Mouse (Mus musculus): ENCODE results near the gene Sigirr.
A peak's percentile ranks its signal among the peaks of the same experiment; 100 is the strongest.

The Sigirr gene

DNA sequence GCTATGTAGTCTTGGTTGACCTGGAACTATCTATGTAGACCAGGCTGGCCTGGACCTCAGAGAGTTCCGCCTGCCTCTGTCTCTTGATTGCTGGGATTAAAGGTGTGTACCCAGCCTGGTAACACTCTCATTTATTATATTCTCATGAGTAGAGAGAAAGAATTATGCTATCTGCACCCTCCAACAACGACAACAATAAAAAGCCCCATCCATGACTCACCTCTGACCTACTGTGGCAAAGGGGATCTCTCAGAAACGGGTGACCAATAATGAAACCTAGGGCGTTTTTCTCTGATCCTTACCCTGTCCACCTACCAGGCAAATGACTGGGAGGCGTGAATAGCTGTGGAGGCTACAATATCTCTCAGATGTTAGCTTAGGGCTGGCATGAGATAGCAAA is 3.2 kb downstream of the Sigirr start:
- no peak for DNase-seq (ENCODE audit: low read depth, low spot score)

DNA sequence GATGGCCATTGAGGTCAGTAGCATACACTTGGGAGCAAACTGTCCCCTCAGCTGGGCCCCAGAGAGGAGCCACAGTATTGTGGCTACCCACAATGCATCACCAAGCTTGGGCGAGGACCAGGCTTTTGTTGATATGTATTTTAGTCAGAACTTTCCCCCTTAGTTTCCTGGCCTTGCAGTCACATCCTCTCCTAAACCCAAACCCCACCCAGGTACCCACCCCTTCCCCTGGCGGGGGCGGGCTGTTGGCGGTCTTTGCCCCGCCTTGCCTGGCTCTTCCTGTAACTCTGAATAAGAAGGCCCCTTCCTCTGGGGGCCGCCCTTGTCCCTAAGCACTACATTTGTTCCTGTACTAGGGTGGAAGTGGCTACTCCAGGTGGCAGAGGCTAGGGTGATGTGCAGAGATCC is 3.7 kb downstream of the Sigirr start:
- no peak for DNase-seq (ENCODE audit: low read depth, low spot score)

DNA sequence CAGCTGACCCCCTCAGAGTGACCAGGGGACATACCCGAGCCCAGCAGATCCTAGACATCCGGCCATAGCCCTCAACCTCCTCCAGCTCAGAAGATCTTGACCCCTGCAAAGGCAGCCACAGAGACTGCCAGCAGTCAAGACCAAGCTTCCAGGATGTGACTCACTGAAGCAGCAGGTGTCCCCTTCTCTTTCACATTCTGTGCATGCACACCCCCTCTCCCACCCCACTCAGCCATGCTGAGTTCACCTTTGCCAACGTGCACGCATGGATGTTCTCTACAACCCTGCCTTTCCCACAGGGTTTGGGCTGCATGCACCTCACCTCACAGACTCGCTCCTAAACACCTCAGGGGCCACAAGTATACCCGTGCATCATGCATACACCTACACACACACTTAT is 4.4 kb downstream of the Sigirr start:
- no peak for DNase-seq (ENCODE audit: low read depth, low spot score)

DNA sequence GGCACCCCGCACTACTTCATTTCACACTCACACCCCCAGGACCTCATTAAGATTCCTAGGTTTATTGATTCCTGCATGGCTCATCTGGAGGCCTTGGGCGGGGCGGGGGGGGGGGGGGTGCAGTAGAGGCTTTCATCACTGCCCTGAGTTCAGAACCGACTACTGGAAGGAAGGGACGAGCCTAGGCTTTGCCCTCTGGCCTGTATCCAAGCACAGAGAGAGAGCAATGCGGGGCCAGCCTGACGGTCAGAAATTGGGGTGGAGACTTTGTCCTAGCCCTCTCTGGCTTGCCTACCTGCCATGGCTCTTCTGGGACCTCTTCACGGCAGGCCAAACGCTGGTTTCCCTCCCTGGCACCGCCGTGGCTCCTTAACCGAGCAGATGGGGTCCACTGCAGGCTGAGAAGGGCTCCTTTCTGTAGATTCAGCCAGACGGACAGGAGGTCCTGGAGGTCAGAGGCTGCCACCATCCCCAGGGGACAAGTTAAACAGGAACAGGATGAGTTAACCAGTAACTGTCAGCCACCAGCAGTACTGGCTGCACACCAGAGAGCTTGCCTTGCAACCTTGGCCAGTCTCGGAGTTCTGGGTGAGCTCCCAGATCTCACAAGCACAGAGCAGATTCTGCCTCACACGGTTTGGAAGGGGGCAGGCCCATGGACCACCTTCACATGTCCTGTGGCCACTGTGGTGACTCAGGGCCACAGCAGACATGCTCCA is 5.7 kb downstream of the Sigirr start:
- no peak for DNase-seq (ENCODE audit: low read depth, low spot score)

DNA sequence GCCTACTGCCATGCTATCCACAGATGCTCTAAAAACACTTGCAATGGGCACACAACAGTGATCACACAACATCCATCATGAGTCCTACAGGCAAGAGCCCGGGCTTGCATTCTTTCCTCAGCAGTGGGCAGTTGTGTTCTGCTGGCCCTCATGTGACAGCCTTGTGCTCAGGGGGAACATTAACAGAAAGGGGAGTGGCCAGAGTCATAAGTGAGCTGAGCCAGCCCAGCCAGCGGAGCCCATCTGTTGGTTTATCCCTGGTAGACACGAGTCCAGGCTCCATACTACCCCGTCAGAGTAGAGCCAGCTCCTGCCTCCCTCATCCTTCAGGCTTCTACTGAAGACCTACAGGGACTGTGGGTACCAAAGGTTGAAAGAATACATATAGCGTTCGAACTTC is 6.4 kb downstream of the Sigirr start:
- no peak for DNase-seq (ENCODE audit: low read depth, low spot score)

DNA sequence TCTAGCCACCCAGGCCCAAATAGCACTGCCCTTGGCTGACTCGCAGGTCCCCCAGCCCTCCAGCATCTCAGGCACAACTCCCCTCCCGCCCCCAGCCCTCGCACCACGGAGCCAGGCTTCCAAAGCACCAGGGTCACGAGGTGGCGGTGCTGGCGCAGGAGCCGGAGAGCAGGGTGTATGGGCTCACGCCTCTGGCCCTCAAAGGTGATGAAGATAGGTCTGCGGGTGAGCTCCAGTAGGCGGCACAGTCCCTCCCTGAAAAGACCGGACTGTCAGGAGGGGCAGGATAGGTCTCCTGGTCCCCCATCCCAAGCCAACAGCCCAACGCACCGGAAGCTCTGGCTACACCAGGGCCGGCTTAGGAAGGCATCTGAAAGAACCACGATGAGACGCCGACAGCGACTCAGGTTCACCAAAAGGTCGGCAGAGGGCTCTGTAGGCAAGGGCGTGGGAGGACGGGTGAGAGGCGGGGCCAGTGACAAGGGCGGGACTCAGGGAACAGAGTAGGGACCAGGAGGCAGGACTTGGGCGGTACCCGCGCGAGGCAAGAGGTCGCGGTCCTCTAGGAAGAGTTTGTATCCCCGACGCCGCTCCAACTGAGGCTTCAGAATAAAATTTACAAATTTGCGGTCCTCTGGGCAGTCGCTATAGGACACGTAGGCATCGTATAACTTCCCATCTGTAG is 8.2 kb downstream of the Sigirr start:
- no peak for DNase-seq (ENCODE audit: low read depth, low spot score)

DNA sequence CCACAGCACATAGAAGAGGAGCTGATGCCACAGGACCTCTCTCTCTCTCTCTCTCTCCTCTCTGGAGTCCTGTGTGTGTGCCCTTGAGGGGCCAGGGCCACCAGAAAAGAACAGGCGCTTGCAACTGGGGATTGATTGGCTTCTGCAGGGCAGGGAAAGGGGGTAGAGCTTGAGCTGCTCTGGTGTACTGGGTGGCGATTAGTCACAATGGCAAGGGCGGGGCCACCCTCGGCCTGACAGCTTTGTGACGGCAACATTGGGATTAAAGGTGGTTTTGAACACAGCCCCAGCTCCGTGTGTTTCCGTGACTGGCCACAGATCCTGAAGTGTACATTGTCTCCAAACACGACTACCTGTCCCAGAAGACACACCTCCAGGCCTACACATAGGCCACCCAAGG is 10.1 kb downstream of the Sigirr start:
- DNase-seq (ENCODE audit: low read depth, low spot score), result no peak

DNA sequence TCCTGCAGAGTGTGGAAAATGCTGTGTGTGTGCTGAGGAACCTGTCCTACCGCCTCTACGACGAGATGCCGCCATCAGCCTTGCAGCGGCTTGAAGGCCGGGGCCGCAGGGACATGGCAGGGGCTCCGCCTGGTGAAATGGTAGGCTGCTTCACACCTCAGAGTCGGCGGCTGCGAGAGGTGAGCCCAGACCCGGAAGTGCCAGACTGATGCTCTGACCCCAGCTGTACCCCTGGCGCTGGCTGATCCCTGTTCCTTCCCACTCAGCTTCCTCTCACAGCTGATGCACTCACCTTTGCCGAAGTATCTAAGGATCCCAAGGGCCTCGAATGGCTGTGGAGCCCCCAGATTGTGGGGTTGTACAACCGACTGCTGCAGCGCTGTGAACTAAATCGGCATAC is 11.9 kb downstream of the Sigirr start:
- DNase-seq (ENCODE audit: low read depth, low spot score), result no peak

DNA sequence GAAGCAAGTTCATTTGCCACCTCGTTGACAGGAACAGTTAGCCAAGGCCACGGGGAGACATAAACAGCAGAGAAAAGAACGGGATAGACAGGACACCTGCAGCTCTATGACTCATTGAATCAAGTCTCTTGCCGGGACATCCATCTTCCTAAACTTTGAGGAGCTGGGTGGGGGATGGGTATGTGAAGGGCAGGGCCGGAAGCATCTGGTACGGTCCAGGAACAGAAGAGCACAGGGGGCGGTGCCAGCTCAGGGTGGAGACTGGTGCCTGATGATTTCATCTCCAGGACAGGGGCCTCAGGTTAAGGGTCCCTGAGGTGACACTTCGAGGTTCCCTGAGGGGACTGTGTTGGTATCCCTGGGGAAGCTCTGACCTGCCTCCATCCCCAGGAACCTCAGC is 12.5 kb downstream of the Sigirr start:
- no peak for DNase-seq (ENCODE audit: low read depth, low spot score)

DNA sequence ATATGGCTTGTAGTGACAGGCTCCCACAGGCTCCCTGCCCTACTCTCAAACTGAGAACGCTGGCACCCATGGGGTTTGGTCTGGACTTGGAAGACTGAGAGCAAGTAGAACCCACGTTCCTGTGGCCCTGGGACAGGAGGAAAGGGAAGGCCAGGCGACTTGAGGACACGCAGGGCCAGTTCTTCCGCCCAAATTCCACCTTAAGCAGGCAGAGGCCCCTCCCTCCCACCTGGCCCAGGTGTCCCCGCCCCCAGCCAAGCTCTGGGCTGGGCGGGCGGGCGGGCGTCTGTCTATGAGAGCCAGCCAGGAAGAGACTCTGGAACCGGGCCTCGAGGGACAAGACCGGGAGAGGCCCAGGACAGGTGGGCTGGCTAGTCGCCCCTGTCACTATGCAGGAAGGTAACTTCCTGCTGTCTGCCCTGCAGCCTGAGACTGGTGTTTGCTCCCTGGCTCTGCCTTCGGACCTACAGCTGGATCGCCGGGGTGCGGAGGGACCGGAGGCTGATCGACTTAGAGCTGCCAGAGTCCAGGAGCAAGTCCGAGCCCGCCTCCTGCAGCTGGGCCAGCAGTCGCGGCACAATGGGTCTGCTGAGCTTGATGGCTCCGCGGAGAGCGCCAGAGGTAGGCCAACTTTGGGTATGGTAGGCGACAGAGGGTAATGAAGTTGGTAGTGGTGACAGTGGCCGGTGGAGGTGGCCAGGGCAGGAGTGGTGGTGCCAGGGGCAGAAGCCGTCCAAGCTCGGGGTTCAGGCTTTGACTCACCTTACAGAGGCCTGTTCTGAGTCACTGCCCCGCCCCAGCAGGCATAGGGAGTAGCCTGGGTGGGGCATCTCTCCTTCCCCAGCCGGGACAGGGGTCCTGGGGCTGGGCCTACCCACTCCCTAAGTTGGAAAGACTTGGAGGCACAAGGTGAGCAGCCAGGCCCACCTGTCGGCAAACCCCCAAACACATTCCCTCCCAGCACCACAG is 20.6 kb downstream of the Sigirr start:
- no peak for DNase-seq (ENCODE audit: low read depth, low spot score)

DNA sequence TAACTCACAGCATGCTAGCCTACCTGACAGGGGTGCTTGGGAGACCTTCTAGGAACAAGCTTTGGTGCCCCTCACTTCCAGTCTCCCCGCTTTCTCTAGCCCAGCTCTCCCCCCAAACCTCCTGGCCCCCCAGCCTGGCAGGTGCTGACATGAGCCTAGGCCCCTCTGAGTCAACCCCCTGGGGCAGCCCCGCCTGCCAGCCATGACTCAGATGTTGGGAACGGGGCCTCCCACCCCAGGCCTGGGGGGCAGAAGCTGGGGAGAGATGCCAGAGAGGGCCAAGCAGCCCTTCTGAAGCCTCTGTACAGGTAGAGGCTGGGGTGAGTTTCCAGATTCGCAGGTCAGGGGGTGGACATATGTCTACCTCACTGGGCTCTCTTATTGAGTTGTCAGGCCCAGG is 21.5 kb downstream of the Sigirr start:
- DNase-seq (ENCODE audit: low read depth, low spot score), result peak; percentile 47

DNA sequence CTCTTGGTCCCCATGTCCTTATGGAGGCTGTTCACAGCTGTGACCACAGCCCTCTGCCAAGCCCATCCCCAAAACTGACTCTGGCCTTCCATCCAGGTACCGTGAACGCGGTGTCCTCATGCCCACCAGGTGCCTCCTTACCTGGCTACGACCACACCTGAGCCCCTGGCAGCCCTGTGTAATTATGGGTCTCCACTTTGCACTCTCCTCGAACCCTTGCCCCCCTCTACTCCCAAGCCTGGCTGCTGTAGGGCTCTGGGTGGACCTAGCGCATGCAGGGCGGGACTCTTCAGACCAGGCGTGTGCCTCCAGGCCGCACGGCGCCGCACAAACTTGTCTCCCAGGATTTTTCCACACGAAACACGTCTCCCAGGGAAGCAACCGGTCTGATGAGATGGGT is 22.5 kb downstream of the Sigirr start, which contains the start of gene Pkp3:
Pkp3 (plus strand) TSS at position 378 of the 400 bp plus-strand sequence.
- DNase-seq (ENCODE audit: low read depth, low spot score), result no peak

DNA sequence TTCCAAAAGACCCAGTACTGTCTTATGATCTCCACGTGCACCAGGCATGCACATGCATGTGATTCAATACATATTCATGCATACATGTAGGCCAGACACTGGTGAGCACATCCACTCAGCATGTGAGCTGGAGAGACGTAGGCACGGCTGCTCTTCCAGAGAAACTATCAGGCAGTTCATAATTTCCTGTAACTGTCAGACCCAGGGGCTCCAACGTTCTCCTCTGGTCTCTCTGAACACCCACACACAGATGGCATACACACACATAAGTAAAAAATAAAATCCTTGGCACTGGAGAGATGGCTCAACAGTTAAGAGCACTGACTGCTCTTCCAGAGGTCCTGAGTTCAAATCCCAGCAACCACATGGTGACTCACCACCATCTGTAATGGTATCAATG is 26.6 kb downstream of the Sigirr start:
- DNase-seq (ENCODE audit: low read depth, low spot score), result no peak

DNA sequence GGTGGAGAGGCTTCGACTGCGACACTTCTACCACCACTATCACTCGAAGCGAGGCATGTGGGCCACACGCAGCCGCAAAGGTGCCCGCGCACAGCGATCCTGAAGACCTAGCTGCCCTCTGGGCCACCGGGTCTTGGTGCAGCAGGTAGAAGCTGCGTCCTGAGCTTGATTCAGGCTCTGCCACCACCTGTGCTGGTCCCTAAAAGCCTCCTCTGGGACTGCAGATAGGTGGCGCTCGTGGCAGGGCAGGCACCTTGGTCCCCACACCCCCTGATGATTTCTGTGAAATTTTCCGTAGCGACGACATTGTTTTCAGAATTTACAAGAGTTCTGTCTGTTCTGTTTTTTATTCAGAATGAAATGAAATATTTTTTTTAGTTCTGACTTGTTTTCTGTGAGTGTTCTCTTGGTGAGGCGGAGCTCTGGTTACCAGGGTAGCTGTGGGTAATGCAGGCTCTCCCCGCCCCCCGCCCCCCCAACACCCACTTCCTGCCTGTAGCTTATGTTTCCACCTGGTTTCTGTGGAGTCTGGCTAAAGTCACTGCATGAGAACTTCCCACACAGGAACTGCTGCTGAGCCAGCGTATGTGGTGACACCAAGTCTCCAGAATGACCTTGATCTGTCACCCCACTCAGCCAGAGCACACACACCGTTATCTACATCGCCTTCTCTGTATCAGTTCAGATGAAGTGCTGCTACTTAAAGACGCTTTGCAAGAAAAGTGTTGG is 28.2 kb downstream of the Sigirr start:
- DNase-seq (ENCODE audit: low read depth, low spot score), result no peak

DNA sequence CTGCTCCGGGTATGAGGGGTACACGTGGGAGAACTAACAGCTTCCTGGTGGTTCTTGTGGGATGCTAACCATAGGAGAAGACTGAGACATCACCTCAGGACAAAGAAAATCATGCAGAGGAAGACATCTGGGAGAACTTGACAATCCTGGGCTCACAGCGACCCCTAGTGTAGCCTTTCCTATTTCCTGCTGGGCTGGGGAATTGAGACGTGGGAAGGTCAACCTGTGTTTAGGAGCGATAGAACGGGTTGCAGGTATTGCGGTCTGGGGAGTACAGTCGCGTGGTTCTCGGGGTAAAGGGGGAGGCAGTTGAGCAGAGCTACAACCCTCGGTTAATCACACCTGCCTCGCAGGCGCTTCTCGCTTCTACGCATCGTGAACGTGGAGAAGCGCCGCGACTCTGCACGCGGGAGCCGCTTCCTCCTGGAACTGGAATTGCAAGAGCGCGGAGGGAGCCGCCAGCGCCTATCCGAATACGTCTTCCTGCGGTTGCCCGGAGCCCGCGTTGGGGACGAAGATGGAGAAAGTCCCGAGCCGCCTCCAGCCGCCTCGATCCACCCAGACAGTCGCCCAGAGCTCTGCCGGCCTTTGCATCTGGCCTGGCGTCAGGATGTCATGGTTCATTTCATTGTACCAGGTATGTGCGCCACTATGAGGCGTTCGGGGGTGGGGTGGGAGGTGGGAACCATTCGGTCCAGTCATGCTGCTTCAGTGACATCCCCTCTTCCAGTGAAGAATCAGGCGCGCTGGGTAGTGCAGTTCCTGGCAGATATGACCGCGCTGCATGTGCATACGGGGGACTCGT is 30.1 kb downstream of the Sigirr start:
- peak; percentile 69 for DNase-seq (ENCODE audit: low read depth, low spot score)

DNA sequence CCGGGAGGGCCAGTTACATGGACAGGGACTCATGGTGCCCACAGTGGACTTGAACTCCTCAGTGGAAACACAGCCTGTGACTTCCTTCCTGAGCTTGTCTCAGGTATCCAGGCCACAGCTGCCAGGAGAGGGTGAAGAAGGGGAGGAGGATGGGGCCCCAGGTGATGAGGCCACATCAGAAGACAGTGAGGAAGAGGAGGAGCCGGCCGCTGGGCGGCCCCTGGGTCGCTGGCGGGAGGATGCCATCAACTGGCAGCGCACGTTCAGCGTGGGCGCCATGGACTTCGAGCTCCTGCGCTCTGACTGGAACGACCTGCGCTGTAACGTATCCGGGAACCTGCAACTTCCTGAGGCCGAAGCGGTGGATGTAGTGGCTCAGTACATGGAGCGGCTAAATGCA is 32.0 kb downstream of the Sigirr start:
- DNase-seq (ENCODE audit: low read depth, low spot score), result no peak

DNA sequence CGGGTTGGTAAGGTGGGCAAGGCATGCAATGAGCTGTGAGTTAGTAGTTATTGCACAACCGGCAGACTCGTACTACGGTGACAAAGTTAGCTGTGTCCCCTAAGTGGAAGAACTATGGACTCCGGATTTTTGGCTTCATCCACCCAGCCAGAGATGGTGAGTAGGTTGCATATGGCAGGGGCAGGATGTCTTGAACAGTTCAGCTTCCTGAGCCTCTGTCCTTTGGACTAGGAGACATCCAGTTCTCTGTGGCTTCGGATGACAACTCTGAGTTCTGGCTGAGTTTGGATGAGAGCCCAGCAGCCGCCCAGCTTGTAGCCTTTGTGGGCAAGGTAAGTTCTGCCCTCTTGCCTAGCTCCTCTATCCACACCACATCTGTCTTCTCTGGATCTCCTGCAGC is 35.8 kb downstream of the Sigirr start:
- DNase-seq (ENCODE audit: low read depth, low spot score), result no peak

DNA sequence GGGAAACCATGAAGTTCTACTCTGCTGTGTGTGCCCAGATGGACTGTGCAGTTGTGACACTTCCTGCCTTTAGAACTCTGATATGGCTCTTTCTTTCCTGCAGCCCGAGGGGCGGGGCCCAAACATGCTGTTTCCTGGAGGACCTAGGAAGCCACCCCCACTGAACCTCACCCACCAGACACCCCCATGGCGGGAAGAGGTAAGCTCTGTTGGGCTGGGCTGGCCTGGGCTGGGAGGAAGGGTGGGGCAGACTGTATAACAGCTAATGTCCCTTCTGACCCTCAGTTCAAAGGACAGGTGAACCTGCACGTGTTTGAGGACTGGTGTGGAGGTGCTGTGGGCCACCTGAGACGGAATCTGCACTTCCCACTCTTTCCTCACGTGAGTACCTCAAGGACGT is 36.2 kb downstream of the Sigirr start:
- DNase-seq (ENCODE audit: low read depth, low spot score), result no peak

DNA sequence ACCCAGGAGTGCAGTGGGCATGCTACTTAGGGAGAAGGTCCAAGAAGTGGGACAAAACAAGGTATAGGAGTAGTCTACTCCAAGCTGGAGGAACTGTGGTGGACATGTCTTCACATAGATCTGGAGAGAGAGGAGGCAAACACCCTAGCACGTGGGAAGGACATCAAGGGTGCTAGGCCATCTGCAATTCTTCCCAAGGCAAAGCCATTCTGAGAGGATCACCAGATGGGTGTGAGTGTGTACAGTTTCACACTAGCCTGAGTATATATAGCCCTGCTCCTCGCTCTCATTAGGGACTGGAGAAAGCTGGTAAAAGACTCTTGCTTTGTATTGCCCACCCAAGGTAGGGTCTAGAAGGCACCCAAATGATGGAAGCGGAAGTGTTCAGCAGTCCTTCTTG is 37.0 kb downstream of the Sigirr start:
- DNase-seq (ENCODE audit: low read depth, low spot score), result no peak

DNA sequence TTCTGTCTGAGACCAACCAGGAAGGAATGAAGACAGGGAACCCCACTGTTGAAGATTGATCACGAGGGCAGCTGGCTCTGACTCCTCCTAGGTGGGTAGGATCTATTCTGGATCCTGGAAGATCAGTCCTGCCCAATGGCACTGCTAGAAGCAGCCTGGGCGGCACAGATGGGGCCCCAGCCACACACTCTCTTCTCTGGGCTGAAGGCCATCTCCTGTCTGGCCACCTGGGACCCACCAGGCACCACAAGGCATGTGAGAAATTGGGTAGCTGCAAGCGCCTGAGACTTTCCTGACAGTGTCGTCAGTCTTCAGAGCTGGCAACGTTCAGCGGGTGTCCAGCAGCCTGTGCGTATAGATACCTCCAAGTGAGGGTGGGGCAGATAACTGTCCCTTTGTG is 37.8 kb downstream of the Sigirr start:
- no peak for DNase-seq (ENCODE audit: low read depth, low spot score)

DNA sequence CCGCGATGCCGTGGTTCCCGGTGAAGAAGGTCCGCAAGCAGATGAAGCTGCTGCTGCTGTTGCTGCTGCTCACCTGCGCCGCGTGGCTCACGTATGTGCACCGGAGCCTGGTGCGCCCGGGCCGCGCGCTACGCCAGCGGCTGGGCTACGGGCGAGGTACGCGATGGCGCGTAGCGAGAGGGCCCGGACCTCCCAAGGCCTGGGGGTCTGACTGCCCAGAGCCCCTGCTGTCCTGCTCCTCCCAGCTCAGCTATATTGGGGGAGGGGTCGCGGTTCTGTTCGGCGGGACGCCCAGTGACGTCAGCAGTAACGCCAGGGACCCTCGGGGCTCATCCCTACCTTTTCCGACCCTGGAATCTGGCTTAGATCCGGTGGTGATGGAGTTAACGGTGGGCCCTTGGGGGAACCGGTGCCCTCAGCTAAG is 39.1 kb downstream of the Sigirr start:
- no peak for DNase-seq (ENCODE audit: low read depth, low spot score)
